Mouse (Mus musculus) left cerebral cortex, postnatal 25 days (tissue): ENCODE data around the gene Borcs6. TPM values are rescaled to one million over a fixed set of nuclear protein-coding genes. Genes with fewer than 3 reads are reported as not detected.

Source experiments
- DNase-seq, 2 experiments: peaks; one replicate each; pipeline ENCODE4 v3.0.0; 2022; ENCODE audit warnings: low spot score in 2 of 2, mixed read lengths in 1 of 2
- intact Hi-C: fragments of 180-260 bp; cut with DNase I; formaldehyde crosslinking; loops from one replicate; pipeline ENCODE4 v1.15.1; 2025
- total RNA-seq, 2 experiments: library from RNA; stranded (reverse); gene quantifications; 2 replicates each; pipeline ENCODE4 v1.2.3; 2021

The Borcs6 gene
- total RNA-seq, 2 experiments from 2014 or later = 29.1 to 29.5 TPM

DNA sequence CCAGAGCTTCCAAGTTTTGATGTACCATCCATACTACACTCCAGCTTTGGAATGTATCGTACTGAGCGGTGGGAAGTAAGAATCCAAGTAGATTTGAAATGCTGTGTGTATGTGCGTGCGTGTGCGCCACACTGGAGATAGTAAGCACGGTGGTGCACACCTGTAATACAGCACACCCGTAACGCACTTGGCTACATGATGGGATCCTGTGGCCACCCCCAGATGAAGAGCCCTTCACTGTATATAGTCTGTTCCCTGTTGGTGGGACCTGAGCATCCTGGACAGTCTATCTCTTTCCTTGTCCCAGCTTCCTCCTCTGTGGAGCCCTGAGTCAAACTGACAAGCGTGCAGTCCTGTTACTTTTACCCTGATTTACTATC, 13.1 kb upstream of the Borcs6 start:
- intact Hi-C loops = no loop called here
- no peak for DNase-seq

DNA sequence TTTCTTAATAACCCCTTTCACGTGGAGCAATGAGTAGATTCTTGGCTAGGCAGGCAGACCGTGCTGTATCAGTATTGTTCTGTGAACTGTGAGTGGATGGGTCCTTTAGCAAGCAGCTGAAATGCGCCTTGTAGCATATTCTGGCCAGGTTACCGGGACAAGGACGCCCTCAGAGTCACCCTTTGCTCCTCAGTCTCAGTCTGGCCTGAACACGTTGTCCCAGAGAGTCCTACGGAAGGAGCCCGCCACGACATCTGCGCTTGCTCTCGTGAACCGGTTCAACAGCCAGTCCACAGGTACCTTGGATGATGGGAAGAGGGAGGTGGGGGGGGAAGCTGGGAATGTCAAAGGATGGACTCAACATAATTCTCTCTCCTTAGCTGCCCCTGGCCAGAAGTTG, 11.9 kb upstream of the Borcs6 start:
- DNase-seq = no peak
- intact Hi-C loops = no loop called here

DNA sequence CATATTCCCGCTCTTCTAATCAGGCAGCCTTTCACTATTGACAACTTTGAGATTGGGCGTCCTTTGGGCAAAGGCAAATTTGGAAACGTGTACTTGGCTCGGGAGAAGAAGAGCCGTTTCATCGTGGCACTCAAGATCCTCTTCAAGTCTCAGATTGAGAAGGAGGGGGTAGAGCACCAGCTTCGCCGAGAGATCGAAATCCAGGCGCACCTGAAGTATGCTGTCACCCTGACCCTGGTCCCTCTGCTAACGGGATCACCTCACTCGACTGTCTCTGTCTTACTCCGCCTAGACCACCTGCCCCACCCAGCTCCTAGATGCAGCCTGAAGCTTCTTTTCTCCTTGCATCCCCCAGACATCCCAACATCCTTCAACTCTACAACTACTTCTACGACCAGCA, 11.4 kb upstream of the Borcs6 start:
- no peak for DNase-seq
- intact Hi-C loops = no loop called here

DNA sequence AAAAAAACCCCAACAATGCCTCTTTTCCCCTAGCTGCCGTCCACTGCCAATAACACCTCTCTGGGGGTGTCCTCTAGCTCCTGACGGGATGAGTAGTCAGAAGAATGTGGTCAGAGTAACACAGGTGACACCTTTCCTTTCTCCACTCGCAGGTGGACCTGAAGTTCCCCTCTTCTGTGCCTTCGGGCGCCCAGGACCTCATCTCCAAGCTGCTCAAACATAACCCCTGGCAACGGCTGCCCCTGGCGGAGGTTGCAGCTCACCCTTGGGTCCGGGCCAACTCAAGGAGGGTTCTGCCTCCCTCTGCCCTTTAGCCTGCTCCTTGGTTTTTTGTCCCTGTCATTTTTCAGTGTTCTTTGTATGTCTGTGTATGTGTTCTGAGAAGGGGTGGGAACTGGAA, 8.8 kb upstream of the Borcs6 start:
- intact Hi-C loops = no loop called here

DNA sequence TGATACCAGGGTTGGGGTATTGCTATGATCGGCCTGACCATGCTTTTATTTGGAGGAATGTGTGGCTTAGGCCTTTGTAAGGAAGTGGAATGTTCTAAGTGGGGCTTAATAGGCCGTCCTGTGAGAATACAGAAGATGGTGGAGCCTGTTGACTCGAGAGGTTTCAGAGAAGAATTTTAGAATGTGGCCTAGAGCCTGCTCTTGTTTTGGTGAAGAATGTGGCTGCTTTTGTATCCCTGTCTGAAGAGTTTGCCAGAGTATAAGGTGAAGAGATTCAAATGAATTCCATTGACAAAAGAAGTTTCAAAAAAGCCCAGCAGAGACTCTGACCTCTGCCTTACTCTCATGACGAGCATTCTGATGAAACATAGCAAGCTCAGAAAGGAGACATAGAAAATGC, 7.7 kb upstream of the Borcs6 start:
- intact Hi-C loops = no loop called here
- DNase-seq = no peak

More for the DNA sequence above, 8.8 kb upstream of the Borcs6 start:
- no peak for DNase-seq

DNA sequence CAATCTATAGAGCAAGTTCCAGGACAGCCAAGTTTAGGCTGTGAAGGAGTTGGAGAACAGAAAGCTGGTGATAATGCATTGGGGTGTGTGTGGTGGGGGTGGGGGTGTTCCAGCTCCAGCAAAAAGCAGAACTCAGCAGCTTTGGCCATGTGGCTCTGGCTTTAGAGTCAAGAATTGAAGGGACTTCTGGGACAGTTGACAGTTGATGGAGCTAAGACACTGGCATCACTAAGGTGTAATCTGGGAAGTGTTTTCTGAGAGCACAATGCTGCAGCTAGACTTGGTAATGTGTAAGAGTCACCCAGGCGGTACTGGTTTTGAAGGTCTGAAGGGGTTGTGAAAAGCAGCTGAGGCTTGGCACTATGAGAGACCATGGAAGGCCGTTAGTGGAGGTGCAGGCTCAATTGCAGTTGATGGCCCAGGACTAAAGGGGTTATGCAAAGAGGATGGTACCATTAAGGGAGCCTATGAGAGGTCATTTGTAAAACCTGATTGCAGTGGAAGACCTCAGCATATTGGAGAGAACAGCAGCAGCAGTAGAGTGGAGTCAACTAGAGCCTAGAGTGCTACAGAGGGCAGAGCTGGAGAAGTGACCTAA, 6.6 kb upstream of the Borcs6 start:
- intact Hi-C loops = no loop called here
- no peak for DNase-seq

DNA sequence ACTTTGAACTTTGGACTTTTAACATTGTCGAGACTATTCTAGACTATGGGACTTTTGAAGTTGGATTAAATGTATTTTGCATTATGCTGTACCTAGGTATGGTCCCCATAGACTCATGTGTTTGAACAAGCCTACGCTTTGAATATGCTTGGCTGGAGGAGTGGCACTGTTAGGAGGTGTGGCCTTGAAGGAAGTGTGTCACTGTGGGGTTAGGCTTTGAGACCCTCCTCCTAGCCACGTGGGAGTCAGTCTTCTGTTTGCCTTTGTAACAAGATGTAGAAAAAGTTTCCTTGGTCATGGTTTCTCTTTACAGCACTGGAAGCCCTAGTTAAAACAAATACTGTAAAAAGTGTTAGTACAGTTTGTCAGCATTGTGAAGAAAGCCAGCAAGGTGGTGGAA, 5.7 kb upstream of the Borcs6 start:
- intact Hi-C loops = no loop called here
- DNase-seq = no peak

DNA sequence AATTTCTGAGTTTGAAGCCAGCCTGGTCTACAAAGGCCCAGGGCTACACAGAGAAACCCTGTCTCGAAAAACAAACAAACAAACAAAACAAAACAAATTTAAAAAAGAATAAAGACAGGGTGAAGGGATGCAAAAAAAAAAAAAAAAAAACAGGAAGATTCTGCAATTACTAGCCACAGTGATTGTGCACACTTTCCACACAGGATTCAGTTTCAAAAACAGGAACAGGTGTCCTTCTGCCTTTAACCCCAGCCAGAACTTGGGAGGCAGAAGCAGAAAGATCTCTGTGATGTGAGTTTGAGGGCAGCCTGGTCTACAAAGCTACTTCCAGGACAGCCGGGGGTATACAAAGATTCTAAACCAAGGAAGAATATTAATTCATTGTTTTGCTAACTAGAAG, 1.3 kb upstream of the Borcs6 start:
- DNase-seq = no peak
- intact Hi-C loops = no loop called here

DNA sequence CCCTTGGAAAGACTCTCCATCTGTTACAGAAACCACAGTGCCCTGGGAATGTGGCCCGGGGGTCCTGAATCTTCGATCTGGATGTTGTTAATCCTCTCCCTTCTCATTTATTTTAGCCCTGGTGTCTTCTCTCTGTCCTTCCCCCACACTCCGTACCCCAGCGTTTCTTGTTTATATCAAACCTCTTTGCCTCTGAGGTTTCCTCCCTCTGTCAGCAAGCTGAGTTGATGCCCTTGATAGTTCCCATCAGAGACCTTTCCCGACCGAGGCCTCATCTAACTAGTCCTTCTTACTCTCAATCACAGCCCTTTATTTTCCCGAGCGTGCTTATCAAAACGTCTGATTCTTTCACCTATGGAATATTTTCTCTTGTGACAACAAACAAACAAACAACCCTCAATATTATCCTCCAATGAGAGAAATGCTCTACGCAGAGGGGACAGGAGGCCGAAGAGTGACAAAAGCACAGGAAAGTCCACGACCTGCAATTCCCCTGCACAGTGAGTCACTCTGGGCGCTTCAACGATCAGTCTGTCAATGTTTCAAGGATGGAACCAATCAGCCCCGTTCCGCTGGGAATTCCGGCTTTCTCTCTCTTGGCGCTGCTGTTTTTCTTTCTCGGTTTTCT, 674 bp upstream of the Borcs6 start:
- DNase-seq = no peak
- intact Hi-C loops = no loop called here

DNA sequence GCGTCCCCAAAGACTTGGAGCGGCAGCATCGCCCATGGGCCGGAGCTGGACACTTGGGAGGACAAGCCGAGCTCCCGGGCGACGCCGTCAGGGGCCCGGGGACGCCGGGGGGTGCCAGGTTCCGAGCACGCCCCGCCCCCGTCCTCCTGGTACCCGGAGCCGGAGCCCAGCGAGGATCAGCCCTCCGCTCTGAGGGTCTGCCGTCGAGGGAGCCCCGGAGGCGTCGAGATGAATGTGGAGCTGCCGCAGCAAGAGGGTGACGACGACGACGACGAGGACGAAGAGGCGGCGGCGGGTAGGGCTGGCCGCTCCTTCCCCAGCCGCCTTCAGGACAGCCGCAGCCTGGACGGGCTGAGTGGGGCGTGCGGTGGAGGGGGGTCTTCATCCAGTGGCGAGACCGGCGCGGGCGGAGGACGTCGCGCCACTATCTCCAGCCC, 476 bp downstream of the Borcs6 start:
- no peak for DNase-seq

DNA sequence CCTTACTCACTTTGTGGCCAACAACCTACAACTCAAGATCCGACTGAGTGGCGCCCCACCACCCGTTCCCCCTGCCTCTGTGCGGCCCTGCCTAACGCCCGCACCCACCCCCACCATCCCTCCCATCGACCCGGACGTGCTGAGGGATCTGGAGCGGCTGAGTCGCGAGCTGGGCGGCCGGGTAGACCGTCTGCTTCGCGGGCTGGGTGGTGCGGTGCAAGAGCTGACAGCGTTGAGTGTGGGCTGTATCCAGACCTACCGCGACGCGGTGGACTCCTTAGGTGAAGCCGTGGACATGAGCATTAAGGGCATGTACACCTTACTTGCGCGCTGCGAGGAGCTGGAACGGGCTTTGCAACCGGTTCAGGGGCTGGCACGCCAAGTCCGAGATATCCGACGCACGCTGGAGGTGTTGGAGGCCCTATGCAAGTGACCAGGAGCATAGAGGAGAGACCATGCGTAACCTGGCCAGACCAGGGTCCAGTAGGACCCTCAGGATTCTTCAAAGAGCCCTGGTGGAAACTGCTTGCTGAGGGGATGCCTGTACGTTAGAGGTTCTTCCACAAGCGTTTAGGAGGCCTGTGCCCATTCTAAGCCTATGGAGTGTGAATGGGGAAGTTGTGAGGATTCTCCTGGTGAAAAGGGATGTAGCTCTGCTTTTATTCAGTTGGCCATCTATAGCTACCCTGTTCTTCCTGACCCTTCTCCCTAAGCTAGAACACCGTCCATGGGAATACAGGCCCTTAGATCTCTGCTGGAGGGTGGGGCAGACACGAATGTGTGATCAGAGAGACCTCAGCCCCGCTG, 1.1 kb downstream of the Borcs6 start:
- peak in 1 of 2 experiments; percentile 21 for DNase-seq
- intact Hi-C loops = loop anchor here (5.0 kb wide), 1 partner anchor 177 kb away; the partner anchor contains the start of gene Gucy2e

More for the DNA sequence above, 476 bp downstream of the Borcs6 start:
- intact Hi-C loops = loop anchor here (5.0 kb wide), 1 partner anchor 177 kb away; the partner anchor contains the start of gene Gucy2e

DNA sequence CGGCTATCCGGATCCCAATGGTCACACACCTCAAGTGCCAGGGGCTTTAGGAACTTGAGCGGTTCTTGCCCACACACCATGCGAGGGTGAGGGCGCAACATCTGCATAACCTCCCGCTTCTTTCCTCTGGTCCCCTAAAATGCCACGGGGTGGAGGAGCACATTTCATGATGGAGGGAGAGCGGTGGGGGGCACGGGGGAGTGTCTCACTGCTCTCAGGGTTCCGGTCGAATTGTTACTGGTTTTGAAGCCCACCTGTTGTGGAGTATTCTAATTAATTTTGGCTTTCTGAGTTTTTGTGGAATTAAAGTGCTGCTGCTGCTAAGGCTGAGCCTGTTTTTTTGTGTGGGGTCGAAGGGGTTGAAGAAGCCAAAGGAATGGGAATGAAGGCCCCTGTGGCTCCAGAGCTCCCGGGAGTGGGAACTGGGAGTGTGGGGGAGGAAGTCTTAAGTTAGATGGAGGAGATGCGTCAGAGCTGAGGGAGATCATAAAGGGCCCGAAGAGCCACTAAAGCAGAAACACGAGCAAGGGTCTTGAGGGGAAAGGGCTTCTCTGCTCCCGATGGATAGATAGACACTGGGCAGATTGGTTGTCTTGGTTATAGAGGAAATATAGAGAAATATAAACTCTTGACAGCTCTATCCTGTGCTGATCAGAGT, 1.9 kb downstream of the Borcs6 start:
- intact Hi-C loops = loop anchor here (5.0 kb wide), 1 partner anchor 176 kb away; the partner anchor contains the start of gene Gucy2e
- no peak for DNase-seq

DNA sequence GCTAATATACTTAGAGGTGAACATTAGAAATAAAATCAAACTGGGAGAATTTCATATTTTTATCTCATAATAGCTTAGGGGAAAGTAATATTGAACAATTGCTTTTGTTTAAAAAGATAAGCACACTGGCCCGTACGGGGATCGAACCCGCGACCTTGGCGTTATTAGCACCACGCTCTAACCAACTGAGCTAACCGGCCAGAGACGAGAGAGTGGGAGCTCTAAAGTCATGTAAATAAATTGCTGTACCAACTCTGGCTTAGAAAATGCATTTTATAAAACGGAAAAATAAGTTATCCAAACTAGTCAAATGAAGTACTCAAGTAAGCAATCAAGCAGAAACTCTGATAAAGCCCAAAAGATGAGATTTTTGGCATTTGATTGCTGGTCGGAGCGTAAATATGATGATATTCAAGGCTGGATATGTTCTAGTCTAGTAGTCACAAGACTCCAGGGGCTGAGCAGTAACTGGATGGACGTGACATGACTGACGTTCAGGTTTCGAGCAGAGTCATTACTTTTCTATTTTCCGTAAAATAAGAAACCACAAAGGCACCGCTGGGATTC, 2.8 kb downstream of the Borcs6 start:
- DNase-seq = peak; percentile 81 to 86
- intact Hi-C loops = loop anchor here (5.0 kb wide), 1 partner anchor 175 kb away; the partner anchor contains the start of gene Gucy2e

DNA sequence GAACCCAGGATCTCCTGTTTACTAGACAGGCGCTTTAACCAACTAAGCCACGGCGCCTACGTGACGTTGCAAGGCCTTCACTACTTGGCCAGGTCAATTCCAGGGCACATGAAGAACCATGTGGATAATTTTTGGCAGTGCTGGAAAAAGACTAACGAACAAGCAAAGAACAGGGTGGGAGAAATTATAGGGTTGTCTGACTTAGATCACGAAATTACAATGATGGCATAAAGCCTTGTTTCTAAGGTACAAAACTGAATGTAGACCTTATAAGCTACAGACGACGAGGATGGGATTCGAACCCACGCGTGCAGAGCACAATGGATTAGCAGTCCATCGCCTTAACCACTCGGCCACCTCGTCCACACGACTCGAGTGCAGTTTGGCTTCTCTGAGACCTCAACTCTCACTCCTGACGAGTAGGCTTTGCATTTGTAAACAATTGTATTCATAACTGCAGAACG, 3.3 kb downstream of the Borcs6 start:
- intact Hi-C loops = loop anchor here (1.0 to 5.0 kb wide), 3 partner anchors 21 to 175 kb away; partner anchors contain the start of genes 9130213A22Rik and Gucy2e
- peak; percentile 97 to 98 for DNase-seq

DNA sequence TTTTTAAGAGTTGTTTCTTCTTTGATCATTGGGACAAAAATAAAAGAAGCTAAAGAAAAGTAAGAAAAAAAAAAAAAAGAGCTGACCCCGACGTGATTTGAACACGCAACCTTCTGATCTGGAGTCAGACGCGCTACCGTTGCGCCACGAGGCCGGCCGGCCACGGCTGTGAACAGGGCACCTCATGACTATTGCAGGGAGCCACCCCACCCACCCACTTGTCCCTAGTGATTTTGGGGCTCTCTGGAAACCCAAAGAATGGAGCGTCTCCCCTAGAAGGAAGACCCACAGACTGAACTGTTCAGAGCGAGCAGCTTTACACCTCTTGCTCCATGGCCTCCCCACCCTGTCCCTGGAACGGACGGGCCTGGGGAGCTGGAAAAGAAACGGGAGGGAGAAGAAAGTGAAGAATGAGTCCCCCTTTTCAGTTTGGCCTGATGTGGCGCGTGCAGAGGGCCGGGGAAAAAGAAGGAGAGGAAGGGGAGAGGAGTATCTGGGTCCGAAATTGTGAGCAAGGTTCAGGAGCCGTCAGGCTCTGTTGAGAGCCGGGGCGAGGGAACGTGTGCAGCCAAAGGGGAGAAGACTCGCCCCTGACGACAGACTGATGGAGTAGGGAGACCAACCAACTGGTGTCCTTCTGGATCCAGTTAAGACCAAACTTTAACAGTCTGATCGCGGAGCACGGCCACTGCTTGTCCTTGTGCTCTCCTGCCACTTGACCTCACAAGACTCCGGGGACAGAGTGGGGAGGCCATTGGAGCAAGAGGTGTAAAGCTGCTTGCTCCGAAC, 4.1 kb downstream of the Borcs6 start:
- peak; percentile 37 to 78 for DNase-seq
- intact Hi-C loops = loop anchor here (1.0 to 5.0 kb wide), 3 partner anchors 22 to 174 kb away; partner anchors contain the start of genes 9130213A22Rik and Gucy2e

DNA sequence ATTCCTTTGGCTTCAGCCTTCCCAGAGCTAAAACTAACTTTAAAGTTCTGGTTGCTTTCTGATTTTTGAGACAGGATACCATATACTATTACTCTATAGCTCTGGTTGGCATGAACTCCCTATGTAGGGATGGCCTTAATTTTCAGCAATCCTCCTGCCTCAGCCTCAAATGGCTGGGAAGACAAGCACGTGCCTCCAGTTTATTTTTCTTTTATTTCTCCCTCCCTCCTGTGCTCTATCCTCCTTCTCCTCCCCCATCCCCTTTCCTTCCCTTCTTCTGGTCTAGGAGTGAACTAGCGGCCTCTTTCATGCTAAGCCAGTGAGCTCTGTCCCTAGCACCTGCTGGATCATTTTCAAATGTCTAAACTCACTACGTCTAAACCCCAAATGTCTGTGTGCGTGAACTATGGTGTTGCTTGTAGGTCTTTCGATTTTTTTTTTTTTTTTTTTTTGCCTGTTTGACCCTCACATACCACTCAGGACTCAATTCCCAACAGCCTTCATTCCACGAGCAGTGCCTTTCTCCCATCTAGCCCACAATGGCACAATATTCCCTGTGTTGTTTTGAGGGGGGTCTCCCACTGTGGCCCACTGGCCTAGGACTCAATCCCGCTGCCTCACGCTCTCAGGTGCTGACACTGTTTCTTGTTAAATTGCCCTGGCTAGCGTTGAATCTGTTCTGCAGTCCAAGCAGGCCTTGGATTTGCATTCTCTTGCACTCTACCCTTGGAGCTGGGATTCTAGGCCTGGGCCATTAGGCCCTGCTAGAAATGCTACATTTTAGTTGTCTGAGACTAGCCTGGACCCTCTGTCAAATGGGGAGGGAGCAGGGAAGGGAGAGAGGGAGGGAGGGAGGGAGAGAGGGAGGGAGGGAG, 5.0 kb downstream of the Borcs6 start:
- DNase-seq = no peak
- intact Hi-C loops = loop anchor here (5.0 kb wide), 1 partner anchor 173 kb away; the partner anchor contains the start of gene Gucy2e

DNA sequence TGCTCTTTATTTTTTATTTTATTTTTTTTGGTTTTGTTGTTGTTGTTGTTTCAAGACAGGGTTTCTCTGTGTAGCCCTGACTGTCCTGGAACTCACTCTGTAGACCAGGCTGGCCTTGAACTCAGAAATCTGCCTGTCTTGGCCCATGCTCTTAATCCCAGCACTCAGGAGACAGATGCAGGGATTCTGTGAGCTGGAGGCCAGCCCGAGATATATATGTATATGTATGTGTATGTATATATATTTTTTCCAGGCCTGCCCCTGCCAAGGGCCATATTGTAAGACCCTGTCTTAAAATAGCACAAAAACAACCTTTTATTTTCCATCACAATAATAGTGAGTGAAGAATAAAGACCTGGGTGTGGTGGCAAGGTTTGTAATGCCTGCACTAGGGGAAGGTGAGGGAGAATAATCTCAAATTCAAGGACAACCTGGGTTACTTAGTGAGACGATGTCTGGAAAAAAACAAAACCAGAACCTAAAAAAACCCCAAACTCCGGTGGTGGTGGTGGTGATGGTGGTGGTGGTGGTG, 5.9 kb downstream of the Borcs6 start:
- intact Hi-C loops = no loop called here
- DNase-seq = no peak
